Mouse (Mus musculus) CH12.LX (cell line): ENCODE results near the gene Thrap3. TPM values are rescaled to one million over a fixed set of nuclear protein-coding genes. Genes with fewer than 3 reads are reported as not detected.
"Not testable (repeated sequence)": the region's sequence is repeated elsewhere in the genome, so short reads cannot be mapped to it uniquely, and the experiment has no call there.

Source experiments
- DNase-seq: peaks from one replicate; pipeline ENCODE4 v3.0.0-alpha.2; 2013; ENCODE audit errors: extremely low read depth
- H3K27ac ChIP-seq: 2 replicates; pipeline ENCODE4 v1.5.1; 2012; ENCODE audit warnings: low read depth, mild to moderate bottlenecking, control low read depth, moderate library complexity; ENCODE audit not compliant: insufficient read depth
- H3K27me3 ChIP-seq: replicated peaks from 2 replicates; pipeline ENCODE3; 2012; ENCODE audit warnings: inconsistent platforms
- H3K36me3 ChIP-seq, 2 experiments: replicated peaks in 1 of 2; 2 replicates each; pipeline versions ENCODE3 to v1.6.1; 2012; ENCODE audit warnings: inconsistent platforms in 1 of 2, low read length in 1 of 2, mild to moderate bottlenecking in 1 of 2, mixed read lengths in 1 of 2, moderate library complexity in 1 of 2; ENCODE audit not compliant: control insufficient read depth in 1 of 2, insufficient read depth in 1 of 2
- H3K4me1 ChIP-seq, 2 experiments: 2 replicates each; pipeline ENCODE4 v1.6.1; 2012; ENCODE audit warnings: inconsistent platforms in 1 of 2, moderate library complexity in 1 of 2; ENCODE audit not compliant: insufficient read depth in 2 of 2, control insufficient read depth in 1 of 2
- H3K4me2 ChIP-seq: 2 replicates; pipeline ENCODE4 v1.6.1; 2012; ENCODE audit warnings: low read depth, mild to moderate bottlenecking, control low read depth; ENCODE audit not compliant: poor library complexity, insufficient read depth, severe bottlenecking
- H3K4me3 ChIP-seq, 3 experiments: fragments of 150-350 bp in 1 of 3; sonication (generic) in 1 of 3; replicated peaks in 1 of 3; 2 replicates each; pipeline versions ENCODE3 to v1.5.1; 2011 to 2012; ENCODE audit warnings: low read depth in 2 of 3, low read length in 2 of 3, mild to moderate bottlenecking in 2 of 3, moderate library complexity in 2 of 3, control low read depth in 1 of 3, improper control_type of control experiment in 1 of 3, inconsistent platforms in 1 of 3, mixed read lengths in 1 of 3; ENCODE audit not compliant: poor library complexity in 1 of 3
- H3K79me2 ChIP-seq: replicated peaks from 2 replicates; pipeline ENCODE4 v1.6.1; 2012; ENCODE audit warnings: mild to moderate bottlenecking, moderate library complexity; ENCODE audit not compliant: control insufficient read depth, poor library complexity, insufficient read depth, severe bottlenecking; ENCODE audit errors: extremely low read depth
- H3K9ac ChIP-seq: 2 replicates; pipeline ENCODE4 v1.6.1; 2012; ENCODE audit warnings: low read depth, mild to moderate bottlenecking, control low read depth, moderate library complexity; ENCODE audit not compliant: insufficient read depth
- H3K9me3 ChIP-seq: replicated peaks from 2 replicates; pipeline ENCODE3; 2012; ENCODE audit warnings: low read length, inconsistent platforms, mixed read lengths
- BHLHE40 ChIP-seq: IDR thresholded peaks from 2 replicates; pipeline ENCODE4 v1.6.1; 2011; ENCODE audit warnings: mild to moderate bottlenecking, low read depth, low read length, improper control_type of control experiment
- CHD2 ChIP-seq: IDR thresholded peaks from 2 replicates; pipeline ENCODE4 v1.6.1; 2011; ENCODE audit warnings: low read length, improper control_type of control experiment
- CTCF ChIP-seq, 2 experiments: IDR thresholded peaks in 1 of 2; conservative IDR thresholded peaks in 1 of 2; 2 replicates each; pipeline ENCODE4 v1.5.1; 2011 to 2012; ENCODE audit warnings: low read depth in 2 of 2, low read length in 2 of 2, improper control_type of control experiment in 1 of 2, inconsistent platforms in 1 of 2, mild to moderate bottlenecking in 1 of 2, moderate library complexity in 1 of 2
- ELF1 ChIP-seq: IDR thresholded peaks from 2 replicates; pipeline ENCODE4 v1.6.1; 2014; ENCODE audit warnings: low read depth, mild to moderate bottlenecking, inconsistent platforms, low read length, improper control_type of control experiment
- HCFC1 ChIP-seq: IDR thresholded peaks from 2 replicates; pipeline ENCODE4 v1.6.1; 2012; ENCODE audit warnings: low read depth, mild to moderate bottlenecking, inconsistent platforms, low read length, improper control_type of control experiment
- IRF4 ChIP-seq: IDR thresholded peaks from 2 replicates; pipeline ENCODE4 v1.6.1; 2014; ENCODE audit warnings: low read depth, mild to moderate bottlenecking, inconsistent platforms, low read length, improper control_type of control experiment
- KAT2A ChIP-seq: IDR thresholded peaks from 2 replicates; pipeline ENCODE4 v1.6.1; 2012; ENCODE audit warnings: low read length, improper control_type of control experiment, inconsistent platforms; ENCODE audit not compliant: insufficient replicate concordance
- MAFK ChIP-seq: IDR thresholded peaks from 2 replicates; pipeline ENCODE4 v1.6.1; 2011; ENCODE audit warnings: low read length, improper control_type of control experiment; ENCODE audit not compliant: insufficient replicate concordance
- MXI1 ChIP-seq: IDR thresholded peaks from 2 replicates; pipeline ENCODE4 v1.6.1; 2011; ENCODE audit warnings: mild to moderate bottlenecking, low read depth, low read length, improper control_type of control experiment
- NELFE ChIP-seq: IDR thresholded peaks from 2 replicates; pipeline ENCODE4 v1.6.1; 2011; ENCODE audit warnings: low read depth, low read length, improper control_type of control experiment
- PAX5 ChIP-seq: IDR thresholded peaks from 2 replicates; pipeline ENCODE4 v1.6.1; 2012; ENCODE audit warnings: low read length, inconsistent platforms, mixed read lengths
- RCOR1 ChIP-seq: conservative IDR thresholded peaks from 2 replicates; pipeline ENCODE4 v1.6.1; 2012; ENCODE audit warnings: low read depth, mild to moderate bottlenecking, inconsistent platforms, low read length, improper control_type of control experiment
- SIN3A ChIP-seq: IDR thresholded peaks from 2 replicates; pipeline ENCODE4 v1.6.1; 2012; ENCODE audit warnings: low read length, improper control_type of control experiment, inconsistent platforms
- TCF12 ChIP-seq: IDR thresholded peaks from 2 replicates; pipeline ENCODE4 v1.6.1; 2014; ENCODE audit warnings: low read depth, mild to moderate bottlenecking, inconsistent platforms, low read length, improper control_type of control experiment
- USF2 ChIP-seq: conservative IDR thresholded peaks from 2 replicates; pipeline ENCODE4 v1.6.1; 2011; ENCODE audit warnings: low read depth, low read length, improper control_type of control experiment
- ZMIZ1 ChIP-seq: IDR thresholded peaks from 2 replicates; pipeline ENCODE4 v1.6.1; 2012; ENCODE audit warnings: low read depth, mild to moderate bottlenecking, inconsistent platforms, low read length, improper control_type of control experiment
- dilution Hi-C: fragments of 300-500 bp; cut with MboI; formaldehyde crosslinking; loops from 2 replicates; pipeline ENCODE4 v1.14.3; 2020; ENCODE audit warnings: low sequenced_read_pairs; ENCODE audit not compliant: extremely low pct_unique_long_range_greater_than_20kb, extremely low pct_ligation_motif_present
- in situ Hi-C: fragments of 300-500 bp; cut with MboI; formaldehyde crosslinking; loops from 3 replicates; pipeline ENCODE4 v1.14.3; 2019; ENCODE audit warnings: low sequenced_read_pairs, low pct_ligation_motif_present, low pct_unique_long_range_greater_than_20kb, mixed read lengths
- polyA plus RNA-seq: library from polyadenylated mRNA; unstranded; fragments of >175 nt; gene quantifications from 2 replicates; pipeline ENCODE4 v1.2.1, GENCODE M21; 2012; ENCODE audit warnings: low read depth; ENCODE audit not compliant: insufficient read length
- total RNA-seq, 2 experiments: library from RNA; depleted of rRNA; stranded (reverse); fragments of 300-350 nt in 1 of 2; fragments of >200 nt in 1 of 2; gene quantifications; 2 replicates each; pipeline ENCODE4 v1.2.3; 2012 to 2014

The Thrap3 gene
- total and polyA plus RNA-seq, 3 experiments: 140 to 327 (median 183) TPM

DNA sequence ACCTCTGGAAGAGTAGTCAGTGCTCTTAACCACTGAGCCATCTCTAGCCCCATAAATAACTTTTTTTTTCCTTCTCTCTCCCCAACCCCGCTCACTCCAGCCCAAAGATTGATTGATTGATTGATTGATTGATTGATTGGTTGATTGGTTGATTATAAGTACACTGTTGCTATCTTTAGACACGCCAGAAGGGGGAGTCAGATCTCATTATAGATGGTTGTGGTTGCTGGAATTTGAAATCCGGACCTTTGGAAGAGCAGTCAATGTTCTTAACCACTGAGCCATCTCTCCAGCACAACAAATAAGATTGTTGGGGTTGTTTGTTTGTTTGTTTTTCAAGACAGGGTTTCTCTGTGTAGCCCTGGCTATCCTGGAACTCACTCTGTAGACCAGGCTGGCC is 17.0 kb upstream of the Thrap3 start:
- TF ChIP-seq CTCF (conservative IDR thresholded peaks at IDR 0.05 in 1 of 2, IDR thresholded peaks at IDR 0.05 in 1 of 2; ENCODE audit: low read depth in 2 of 2, low read length in 2 of 2): peak in 1 of 2 experiments; percentile 6; a peak in 1 of 4 replicates
- H3K36me3 ChIP-seq, in situ Hi-C loops, H3K27me3 ChIP-seq, dilution Hi-C loops, H3K9me3 ChIP-seq, DNase-seq, H3K9ac ChIP-seq, H3K4me3 ChIP-seq, H3K27ac ChIP-seq, H3K4me2 ChIP-seq, H3K79me2 ChIP-seq: not testable (repeated sequence)
- H3K4me1 ChIP-seq: peaks cover 5 to 13% of the 10 kb centered on the region in 2 experiments

DNA sequence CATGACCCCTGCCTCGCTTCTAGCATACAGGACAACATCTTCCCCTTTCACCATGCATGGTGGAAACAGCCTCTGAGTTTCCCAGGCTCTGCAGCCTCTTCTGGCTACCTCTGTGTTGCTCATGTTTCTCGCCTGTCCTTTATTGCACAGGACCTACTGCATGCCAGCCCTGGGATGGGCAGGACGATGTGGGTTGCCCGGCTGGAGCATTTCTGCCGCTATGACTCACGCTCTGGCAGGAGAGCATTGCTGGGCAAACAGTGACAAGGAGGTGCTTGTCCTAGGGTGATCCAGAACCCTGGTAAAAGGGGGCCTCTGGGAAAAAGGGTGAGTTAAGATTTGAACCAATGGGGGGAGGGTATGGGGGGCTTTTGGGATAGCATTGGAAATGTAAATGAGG is 15.2 kb upstream of the Thrap3 start:
- H3K4me3 ChIP-seq: no peak overlapping the region
- H3K9ac ChIP-seq: no peak overlapping the region
- no peak for TF ChIP-seq BHLHE40
- no peak for TF ChIP-seq NELFE
- TF ChIP-seq SIN3A: no peak
- TF ChIP-seq HCFC1: no peak
- no peak for TF ChIP-seq ELF1
- no peak for TF ChIP-seq TCF12
- no peak for TF ChIP-seq PAX5
- TF ChIP-seq ZMIZ1: no peak
- TF ChIP-seq CHD2: no peak
- no peak for TF ChIP-seq KAT2A
- TF ChIP-seq IRF4: no peak
- no peak for TF ChIP-seq MXI1
- TF ChIP-seq, all 38 proteins: peak for 0
- Histone ChIP-seq H3K9me3 (no peaks in the 10 kb centered on the region), H3K4me1 (peaks cover 5 to 13% of the 10 kb centered on the region in 2 experiments), H3K79me2 (no peaks in the 10 kb centered on the region), H3K27me3 (no peaks in the 10 kb centered on the region), H3K4me2 (no peak overlapping the region), H3K27ac (no peak overlapping the region), H3K36me3 (no peaks in the 10 kb centered on the region)
- in situ Hi-C loops (no loop called here), dilution Hi-C loops (no loop called here)
- no peak for DNase-seq

DNA sequence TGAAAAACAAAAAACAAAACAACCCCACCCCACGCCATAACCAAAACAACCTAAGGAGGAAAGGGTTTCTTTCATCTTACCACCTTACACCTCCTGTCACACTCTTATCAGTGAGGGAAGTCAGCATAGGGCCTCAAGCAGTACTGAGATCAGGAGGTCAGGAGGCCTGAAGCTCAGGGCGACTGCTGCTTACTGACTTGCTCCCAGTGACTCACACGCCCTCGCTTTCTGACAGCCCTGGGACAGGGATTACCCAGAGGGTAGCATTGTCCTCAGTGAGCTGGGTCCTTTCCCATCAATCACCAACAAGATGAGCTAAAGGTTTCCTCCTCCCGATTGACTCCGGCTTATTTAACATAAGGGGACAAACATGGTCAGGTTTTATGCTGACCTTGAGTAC is 4.5 kb upstream of the Thrap3 start:
- no peak overlapping the region for H3K9ac ChIP-seq
- TF ChIP-seq RCOR1 (no peak), USF2 (no peak), MAFK (no peak)
- TF ChIP-seq, all 38 proteins: peak for 0
- in situ Hi-C loops (no loop called here), dilution Hi-C loops (no loop called here)
- Histone ChIP-seq H3K79me2 (no peaks in the 10 kb centered on the region), H3K27me3 (no peaks in the 10 kb centered on the region), H3K27ac (no peak overlapping the region), H3K4me1 (peaks cover 6 to 21% of the 10 kb centered on the region in 2 experiments), H3K9me3 (no peaks in the 10 kb centered on the region), H3K36me3 (no peaks in the 10 kb centered on the region), H3K4me3 (no peak overlapping the region), H3K4me2 (no peak overlapping the region)
- DNase-seq: no peak
